Comparison of ENCODE assay signal across 17 mouse cellular contexts in the genomic region with DNA sequence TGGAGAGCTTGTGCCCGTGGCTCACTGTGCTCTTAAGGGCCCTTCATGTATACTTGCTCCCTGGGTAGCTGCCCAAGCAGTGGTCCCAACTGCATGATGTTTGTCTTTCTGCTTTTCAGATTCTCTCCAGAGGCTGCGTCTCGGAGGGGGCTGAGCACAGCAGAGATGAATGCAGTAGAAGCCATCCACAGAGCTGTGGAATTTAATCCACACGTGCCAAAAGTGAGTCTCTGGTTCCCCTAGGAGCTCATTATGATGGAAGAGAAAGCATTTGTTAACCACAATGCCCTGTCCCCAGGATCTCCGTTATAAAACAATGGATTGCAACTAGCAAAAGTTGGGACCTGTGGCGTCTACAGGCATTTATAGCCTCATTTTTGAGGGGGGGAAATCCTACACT.
A peak's percentile ranks its signal among the peaks of the same experiment; 100 is the strongest.
DNase-seq lines count a peak whose midpoint lies in the region; ATAC-seq and TF ChIP-seq lines count a peak whose summit lies in the region.
"Had no signal": no experiment of that assay in that cellular context is flagged by ENCODE, and none has a peak within 500 bp of the region (broad histone marks: within the 10 kb centered on the region; RNA-seq: fewer than 3 reads in every experiment).

No protein-coding gene starts in this region.

- H3K27me3 ChIP-seq in forebrain, embryonic 12.5 days = no peaks in the 10 kb centered on the region
- no peaks in the 10 kb centered on the region for H3K27me3 ChIP-seq in forebrain, postnatal 0 days (ENCODE audit: insufficient read depth, low read length)
- H3K27me3 ChIP-seq in lung, embryonic 15.5 days = no peaks in the 10 kb centered on the region
- H3K27me3 ChIP-seq in forebrain, embryonic 15.5 days = no peaks in the 10 kb centered on the region
- no peaks in the 10 kb centered on the region for H3K27me3 ChIP-seq in midbrain, embryonic 16.5 days (ENCODE audit: control insufficient read depth, insufficient read depth, low read depth, low read length)
- no peaks in the 10 kb centered on the region for H3K27me3 ChIP-seq in thymus, adult 2 months (ENCODE audit: control insufficient read depth, insufficient read depth, low read length)
- H3K27me3 ChIP-seq: liver, embryonic 15.5 days had no signal

- peaks cover 6% of the 10 kb centered on the region for H3K36me3 ChIP-seq in forebrain, embryonic 12.5 days (replicated peaks)
- peaks cover 9% of the 10 kb centered on the region for H3K36me3 ChIP-seq in forebrain, postnatal 0 days (ENCODE audit: insufficient read depth)
- H3K36me3 ChIP-seq in lung, embryonic 15.5 days = peaks cover 7% of the 10 kb centered on the region; the same call in 1 of the 2 replicates
- H3K36me3 ChIP-seq in forebrain, embryonic 15.5 days = peaks cover 12% of the 10 kb centered on the region
- H3K36me3 ChIP-seq in midbrain, embryonic 16.5 days (ENCODE audit: control insufficient read depth, insufficient read depth, low read length) = peaks cover 10% of the 10 kb centered on the region; the same call in 1 of the 2 replicates
- H3K36me3 ChIP-seq in thymus, adult 2 months (ENCODE audit: control insufficient read depth, insufficient read depth, low read length) = no peaks in the 10 kb centered on the region
- H3K36me3 ChIP-seq: liver, embryonic 15.5 days had no signal

- no peak for TF ChIP-seq CTCF in forebrain, postnatal 0 days (IDR thresholded peaks at IDR 0.05; ENCODE audit: low read depth)
- TF ChIP-seq CTCF in thymus, adult 2 months (IDR thresholded peaks at IDR 0.05; ENCODE audit: borderline replicate concordance, control insufficient read depth, extremely low read depth, insufficient read depth, low read length, poor library complexity) = no peak

- WGBS in forebrain, embryonic 12.5 days = 5% methylated on average over 6 of the region's 6 CpGs
- 9% methylated on average over 6 of the region's 6 CpGs for WGBS in forebrain, postnatal 0 days
- 27% methylated on average over 6 of the region's 6 CpGs for WGBS in lung, embryonic 15.5 days
- 5% methylated on average over 6 of the region's 6 CpGs for WGBS in forebrain, embryonic 15.5 days
- WGBS in midbrain, embryonic 16.5 days = 7% methylated on average over 6 of the region's 6 CpGs
- WGBS in thymus, adult 2 months = 91% methylated on average over 6 of the region's 6 CpGs

- DNase-seq in forebrain, postnatal 0 days = no peak
- no peak for DNase-seq in lung, postnatal 4 days
- no peak for DNase-seq in right cerebral cortex, postnatal 36 days (ENCODE audit: low spot score in 2 of 2)
- DNase-seq in thymus, adult 2 months = no peak
- DNase-seq: cerebellum, adult 11-12 months; cerebellum, postnatal 36 days; gastrocnemius, postnatal 10 days; heart, postnatal 14 days; kidney, adult 2 months; left cerebral cortex, postnatal 4 days had no signal

- H3K9me3 ChIP-seq in forebrain, embryonic 12.5 days = no peaks in the 10 kb centered on the region
- H3K9me3 ChIP-seq in forebrain, postnatal 0 days (ENCODE audit: low read length) = no peaks in the 10 kb centered on the region
- H3K9me3 ChIP-seq in lung, embryonic 15.5 days = no peaks in the 10 kb centered on the region
- no peaks in the 10 kb centered on the region for H3K9me3 ChIP-seq in forebrain, embryonic 15.5 days
- no peaks in the 10 kb centered on the region for H3K9me3 ChIP-seq in midbrain, embryonic 16.5 days (replicated peaks; ENCODE audit: control insufficient read depth, low read length, poor library complexity, severe bottlenecking)
- H3K9me3 ChIP-seq: heart, embryonic 10.5 days; liver, embryonic 15.5 days had no signal

- H3K4me2 ChIP-seq in forebrain, embryonic 12.5 days = no peak overlapping the region
- no peak overlapping the region for H3K4me2 ChIP-seq in forebrain, postnatal 0 days (ENCODE audit: low read depth)
- H3K4me2 ChIP-seq in lung, embryonic 15.5 days = no peak overlapping the region
- H3K4me2 ChIP-seq in forebrain, embryonic 15.5 days (replicated peaks) = no peak overlapping the region
- H3K4me2 ChIP-seq in midbrain, embryonic 16.5 days (ENCODE audit: low read length) = no peak overlapping the region
- H3K4me2 ChIP-seq: liver, embryonic 15.5 days had no signal

- TF ChIP-seq POLR2A in thymus, adult 2 months (IDR thresholded peaks at IDR 0.05; ENCODE audit: control insufficient read depth, extremely low read depth, insufficient read depth, low read length, poor library complexity) = no peak

- peak; percentile 36; the same call in 1 of the 2 replicates for ATAC-seq in forebrain, embryonic 12.5 days (ENCODE audit: low FRiP score)
- ATAC-seq in forebrain, postnatal 0 days = no peak
- ATAC-seq in lung, embryonic 15.5 days (ENCODE audit: borderline replicate concordance, extremely low read depth, low FRiP score, low TSS enrichment) = peak; percentile 41; the same call in 1 of the 2 replicates
- ATAC-seq in forebrain, embryonic 15.5 days (replicated peaks) = 0 out of 2 replicates have a peak, but pooled peaks have one; percentile 4
- peak; percentile 37 for ATAC-seq in midbrain, embryonic 16.5 days

- H3K4me3 ChIP-seq in forebrain, embryonic 12.5 days (replicated peaks) = no peak overlapping the region
- H3K4me3 ChIP-seq in forebrain, postnatal 0 days (ENCODE audit: low read depth, low read length) = no peak overlapping the region
- H3K4me3 ChIP-seq in lung, embryonic 15.5 days = no peak overlapping the region
- H3K4me3 ChIP-seq in forebrain, embryonic 15.5 days = no peak overlapping the region
- H3K4me3 ChIP-seq in midbrain, embryonic 16.5 days (ENCODE audit: low read depth, low read length) = no peak overlapping the region
- H3K4me3 ChIP-seq in thymus, adult 2 months (ENCODE audit: control insufficient read depth, insufficient read depth, low read length) = no peak overlapping the region
- H3K4me3 ChIP-seq: heart, embryonic 10.5 days; liver, embryonic 15.5 days; myocyte had no signal

- no peak overlapping the region for H3K9ac ChIP-seq in forebrain, embryonic 12.5 days
- H3K9ac ChIP-seq in forebrain, postnatal 0 days = no peak overlapping the region
- no peak overlapping the region for H3K9ac ChIP-seq in lung, embryonic 15.5 days
- no peak overlapping the region for H3K9ac ChIP-seq in forebrain, embryonic 15.5 days (replicated peaks)
- H3K9ac ChIP-seq in midbrain, embryonic 16.5 days (ENCODE audit: low read depth, low read length) = no peak overlapping the region
- H3K9ac ChIP-seq: liver, embryonic 15.5 days had no signal

- H3K4me1 ChIP-seq in forebrain, embryonic 12.5 days = peaks cover 22% of the 10 kb centered on the region
- peaks cover 4% of the 10 kb centered on the region; the same call in 1 of the 2 replicates for H3K4me1 ChIP-seq in forebrain, postnatal 0 days (ENCODE audit: insufficient read depth)
- H3K4me1 ChIP-seq in lung, embryonic 15.5 days = peaks cover 28% of the 10 kb centered on the region
- peaks cover 10% of the 10 kb centered on the region; the same call in 1 of the 2 replicates for H3K4me1 ChIP-seq in forebrain, embryonic 15.5 days
- H3K4me1 ChIP-seq in midbrain, embryonic 16.5 days (ENCODE audit: control insufficient read depth, insufficient read depth, low read length) = peaks cover 7% of the 10 kb centered on the region; the same call in 1 of the 2 replicates
- no peaks in the 10 kb centered on the region for H3K4me1 ChIP-seq in thymus, adult 2 months (replicated peaks; ENCODE audit: control insufficient read depth, insufficient read depth, low read length)
- H3K4me1 ChIP-seq: liver, embryonic 15.5 days had no signal

- H3K27ac ChIP-seq in forebrain, embryonic 12.5 days = no peak overlapping the region
- H3K27ac ChIP-seq in forebrain, postnatal 0 days (ENCODE audit: low read depth, low read length) = no peak overlapping the region
- H3K27ac ChIP-seq in lung, embryonic 15.5 days = peak overlapping the region; percentile 37; the same call in 1 of the 2 replicates
- H3K27ac ChIP-seq in forebrain, embryonic 15.5 days (replicated peaks) = no peak overlapping the region
- no peak overlapping the region for H3K27ac ChIP-seq in midbrain, embryonic 16.5 days (ENCODE audit: low read length)
- H3K27ac ChIP-seq in thymus, adult 2 months (ENCODE audit: control insufficient read depth, insufficient read depth, low read length) = no peak overlapping the region
- H3K27ac ChIP-seq: heart, embryonic 10.5 days; liver, embryonic 15.5 days had no signal
